8 mouse cellular contexts compared by ENCODE assay signal in genomic region chr17:88752827-88753471, GRCm38 (mm10). TPM values are rescaled to one million over a fixed set of nuclear protein-coding genes. Genes with fewer than 3 reads are reported as not detected.
DNase-seq lines count a peak whose midpoint lies in the region; ATAC-seq lines count a peak whose summit lies in the region.

No protein-coding gene starts in this region.

- peak; percentile 44 to 64 for DNase-seq in left cerebral cortex, postnatal 25 days (ENCODE audit: low spot score in 2 of 2)
- no peak for DNase-seq in left cerebral cortex, adult 8-10 months (ENCODE audit: low spot score in 2 of 2)
- DNase-seq in adrenal gland, adult 2 months = peak; percentile 29
- peak; percentile 53 for DNase-seq in forelimb bud, embryonic 11.5 days (ENCODE audit: low read depth, low spot score)
- DNase-seq in kidney, adult 9 months = peak; percentile 25
- DNase-seq in ovary, postnatal 14 days (ENCODE audit: low spot score) = no peak

- H3K9me3 ChIP-seq in liver, embryonic 15.5 days (replicated peaks) = no peaks in the 10 kb centered on the region
- no peaks in the 10 kb centered on the region for H3K9me3 ChIP-seq in neural tube, embryonic 14.5 days (ENCODE audit: control insufficient read depth, low read length)

- H3K27me3 ChIP-seq in liver, embryonic 15.5 days = no peaks in the 10 kb centered on the region
- H3K27me3 ChIP-seq in neural tube, embryonic 14.5 days (ENCODE audit: control insufficient read depth, insufficient read depth, low read length) = no peaks in the 10 kb centered on the region

- H3K4me1 ChIP-seq in liver, embryonic 15.5 days (replicated peaks) = no peaks in the 10 kb centered on the region
- H3K4me1 ChIP-seq in neural tube, embryonic 14.5 days (ENCODE audit: control insufficient read depth, insufficient read depth, low read length) = peaks cover 23% of the 10 kb centered on the region

- no peak overlapping the region for H3K27ac ChIP-seq in liver, embryonic 15.5 days (replicated peaks)
- H3K27ac ChIP-seq in neural tube, embryonic 14.5 days (ENCODE audit: low read depth, low read length) = peak overlapping the region; percentile 41; the same call in 1 of the 2 replicates

- WGBS in liver, embryonic 15.5 days (ENCODE audit: insufficient replicate concordance) = 4% methylated on average over 17 of the region's 17 CpGs
- WGBS in neural tube, embryonic 14.5 days = 4% methylated on average over 17 of the region's 17 CpGs

- H3K36me3 ChIP-seq in liver, embryonic 15.5 days (replicated peaks) = no peaks in the 10 kb centered on the region
- no peaks in the 10 kb centered on the region for H3K36me3 ChIP-seq in neural tube, embryonic 14.5 days (ENCODE audit: control insufficient read depth, insufficient read depth, low read length)

- no peak for ATAC-seq in liver, embryonic 15.5 days (ENCODE audit: insufficient read depth)
- peak; percentile 79 for ATAC-seq in neural tube, embryonic 14.5 days (ENCODE audit: low read depth)

- no peak overlapping the region for H3K4me3 ChIP-seq in liver, embryonic 15.5 days (replicated peaks)
- no peak overlapping the region for H3K4me3 ChIP-seq in neural tube, embryonic 14.5 days (ENCODE audit: low read depth, low read length)

- intact Hi-C loops in left cerebral cortex, postnatal 25 days (cut with DNase I) = loop anchor here (1.0 to 10.0 kb wide), 2 partner anchors 100 to 192 kb away; no protein-coding TSS in a partner anchor

- no peak overlapping the region for H3K9ac ChIP-seq in liver, embryonic 15.5 days
- H3K9ac ChIP-seq in neural tube, embryonic 14.5 days (replicated peaks; ENCODE audit: low read depth, low read length) = peak overlapping the region; percentile 16; the same call in 1 of the 2 replicates

- H3K4me2 ChIP-seq in liver, embryonic 15.5 days = 0 out of 2 replicates have a peak overlapping the region, but pooled peaks have one; percentile 2
- peak overlapping the region; percentile 36 for H3K4me2 ChIP-seq in neural tube, embryonic 14.5 days (ENCODE audit: low read depth, low read length)

RNA-seq across cellular contexts. Expression of gene Lhcgr, which starts 38.8 kb away (rescaled TPM):
- under 1 TPM; 0.25 to 0.34 TPM for total RNA-seq in left cerebral cortex, postnatal 25 days (2021)
- under 1 TPM; 0.13 to 0.94 (median 0.46) TPM for total RNA-seq in left cerebral cortex, adult 8-10 months (2022)
- under 1 TPM in 1 of 2 experiments, not detected in 1; 0.10 TPM for total RNA-seq in adrenal gland, adult 2 months (2021)
- 0.12 and 0.52 TPM in 2 replicates for polyA plus RNA-seq in adrenal gland, adult 2 months (2012; rRNA removed)
- not detected in 2 replicates for polyA plus RNA-seq in liver, embryonic 15.5 days (2015; fragmentation: Nextera tagmentation; extraction: Ambion mirVana)
- polyA plus RNA-seq in neural tube, embryonic 14.5 days (2014; fragmentation: Nextera tagmentation; extraction: Ambion mirVana) = 2.4 and 3.1 TPM in 2 replicates

Comparison
In these comparisons a context has a peak if more than half of its experiments do, and no peak if none do; other contexts are left out.
1. DNase-seq: peak in left cerebral cortex, postnatal 25 days (2 of 2), adrenal gland, adult 2 months (single experiment), forelimb bud, embryonic 11.5 days (single experiment) and kidney, adult 9 months (single experiment); none in left cerebral cortex, adult 8-10 months (0 of 2) and ovary, postnatal 14 days (single experiment).